Mouse (Mus musculus) heart, postnatal 0 days (tissue): ENCODE results near the gene Rasgef1a.
A peak's percentile ranks its signal among the peaks of the same experiment; 100 is the strongest.

ENCODE experiments used
- CTCF ChIP-seq: IDR thresholded peaks from 2 replicates; pipeline ENCODE4 v1.5.1; 2016; ENCODE audit warnings: antibody characterized with exemption, control low read depth, low read depth
- EP300 ChIP-seq: IDR thresholded peaks from 2 replicates; pipeline ENCODE4 v1.6.1; 2016; ENCODE audit warnings: antibody characterized with exemption, low read depth

DNA sequence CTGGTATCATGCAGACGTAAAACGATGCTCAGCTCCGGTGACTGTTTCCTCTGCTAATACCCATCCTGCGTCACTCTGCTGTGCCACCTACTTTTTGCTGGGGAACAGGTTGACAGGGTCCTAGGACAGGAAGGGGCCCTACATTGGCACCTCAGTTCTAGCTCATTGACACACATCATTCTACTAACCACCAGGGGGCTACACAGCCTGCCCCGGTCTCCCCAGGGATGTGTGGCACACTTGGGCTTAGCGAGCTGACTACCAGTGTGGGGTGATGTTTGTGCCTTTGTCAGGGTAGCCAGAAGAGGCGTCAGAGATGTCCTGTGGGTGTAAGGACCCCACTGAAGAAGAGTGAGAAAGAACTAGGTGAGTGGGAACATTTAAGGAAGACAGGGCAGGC is 56.5 kb downstream of the Rasgef1a start:
- TF ChIP-seq EP300 = no peak
- peak; percentile 31 for TF ChIP-seq CTCF
